In the genomic region with DNA sequence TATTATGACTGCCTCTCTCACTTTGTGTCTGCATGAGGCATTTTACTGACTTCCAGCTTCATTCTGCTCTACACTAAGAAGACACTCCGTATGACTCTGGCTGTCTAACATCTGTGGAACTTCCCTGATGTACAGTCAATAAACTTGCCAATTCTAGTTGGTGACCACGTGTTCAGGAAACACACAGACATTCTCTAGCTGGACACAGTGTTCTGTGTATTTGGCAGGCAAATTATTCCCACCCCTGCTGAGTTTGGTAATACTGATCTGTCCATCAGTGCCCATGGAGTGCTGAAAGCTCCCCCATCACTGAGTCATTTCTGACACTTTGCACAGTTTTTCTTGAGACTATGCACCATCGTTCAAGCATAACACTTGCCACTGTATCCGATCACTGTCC, we compare ENCODE assay signal across 21 mouse cellular contexts. TPM values are rescaled to one million over a fixed set of nuclear protein-coding genes. Genes with fewer than 3 reads are reported as not detected.
DNase-seq lines count a peak whose midpoint lies in the region; ATAC-seq and TF ChIP-seq lines count a peak whose summit lies in the region.
"Had no signal": no experiment of that assay in that cellular context is flagged by ENCODE, and none has a peak within 500 bp of the region (broad histone marks: within the 10 kb centered on the region; RNA-seq: fewer than 3 reads in every experiment).

No protein-coding gene starts in this region.

- intact Hi-C loops in gastrocnemius, adult 2 months (cut with DNase I): no loop called here
- intact Hi-C loops in gastrocnemius, postnatal 36 days (cut with DNase I): no loop called here
- intact Hi-C loops in left cerebral cortex, postnatal 10 days (cut with DNase I): no loop called here

- H3K4me1 ChIP-seq in lung, postnatal 0 days (ENCODE audit: insufficient read depth, low read depth, low read length): peaks cover 7% of the 10 kb centered on the region; the same call in 1 of the 2 replicates
- H3K4me1 ChIP-seq in heart, embryonic 10.5 days: peaks cover 26% of the 10 kb centered on the region
- no peaks in the 10 kb centered on the region for H3K4me1 ChIP-seq in midbrain, embryonic 14.5 days (ENCODE audit: control insufficient read depth, insufficient read depth, low read length)

- no peak overlapping the region for H3K4me3 ChIP-seq in gastrocnemius, adult 2 months
- H3K4me3 ChIP-seq in lung, postnatal 0 days (ENCODE audit: low read depth, low read length): no peak overlapping the region
- no peak overlapping the region for H3K4me3 ChIP-seq in heart, embryonic 10.5 days
- no peak overlapping the region for H3K4me3 ChIP-seq in midbrain, embryonic 14.5 days (replicated peaks; ENCODE audit: low read depth, low read length)
- H3K4me3 ChIP-seq: forebrain, embryonic 10.5 days; hindbrain, embryonic 10.5 days; limb, embryonic 10.5 days; liver, embryonic 13.5 days had no signal

- ATAC-seq in lung, postnatal 0 days: peak; percentile 60
- no peak for ATAC-seq in midbrain, embryonic 14.5 days (ENCODE audit: low FRiP score, low TSS enrichment)
- ATAC-seq: midbrain, embryonic 16.5 days had no signal

- peak overlapping the region; percentile 81; the same call in 1 of the 2 replicates for H3K27ac ChIP-seq in gastrocnemius, adult 2 months
- H3K27ac ChIP-seq in lung, postnatal 0 days (ENCODE audit: low read length): no peak overlapping the region
- no peak overlapping the region for H3K27ac ChIP-seq in heart, embryonic 10.5 days
- no peak overlapping the region for H3K27ac ChIP-seq in midbrain, embryonic 14.5 days (replicated peaks; ENCODE audit: low read depth, low read length)
- H3K27ac ChIP-seq: forebrain, embryonic 10.5 days; hindbrain, embryonic 10.5 days; limb, embryonic 10.5 days; liver, embryonic 13.5 days had no signal

- TF ChIP-seq CTCF in gastrocnemius, adult 2 months (IDR thresholded peaks at IDR 0.05): no peak
- TF ChIP-seq CTCF in lung, postnatal 0 days (IDR thresholded peaks at IDR 0.05): no peak

- H3K36me3 ChIP-seq in lung, postnatal 0 days (ENCODE audit: insufficient read depth, low read length): no peaks in the 10 kb centered on the region
- H3K36me3 ChIP-seq in heart, embryonic 10.5 days: no peaks in the 10 kb centered on the region
- no peaks in the 10 kb centered on the region for H3K36me3 ChIP-seq in midbrain, embryonic 14.5 days (ENCODE audit: control insufficient read depth, insufficient read depth, low read length)
- H3K36me3 ChIP-seq: forebrain, embryonic 10.5 days; hindbrain, embryonic 10.5 days; limb, embryonic 10.5 days; liver, embryonic 13.5 days had no signal

- no peaks in the 10 kb centered on the region for H3K27me3 ChIP-seq in lung, postnatal 0 days (replicated peaks; ENCODE audit: insufficient read depth, low read length)
- no peaks in the 10 kb centered on the region for H3K27me3 ChIP-seq in heart, embryonic 10.5 days (ENCODE audit: insufficient read depth, poor library complexity, severe bottlenecking)
- no peaks in the 10 kb centered on the region for H3K27me3 ChIP-seq in midbrain, embryonic 14.5 days (ENCODE audit: control insufficient read depth, insufficient read depth, low read length)
- H3K27me3 ChIP-seq: liver, embryonic 13.5 days had no signal

- no peak overlapping the region for H3K9ac ChIP-seq in lung, postnatal 0 days (replicated peaks; ENCODE audit: low read depth)
- H3K9ac ChIP-seq in midbrain, embryonic 14.5 days (replicated peaks; ENCODE audit: low read length): no peak overlapping the region
- H3K9ac ChIP-seq: liver, embryonic 13.5 days had no signal

- H3K9me3 ChIP-seq in lung, postnatal 0 days (ENCODE audit: low read length): no peaks in the 10 kb centered on the region
- no peaks in the 10 kb centered on the region for H3K9me3 ChIP-seq in heart, embryonic 10.5 days
- H3K9me3 ChIP-seq in midbrain, embryonic 14.5 days (ENCODE audit: control insufficient read depth, low read length): no peaks in the 10 kb centered on the region
- H3K9me3 ChIP-seq: forebrain, embryonic 10.5 days; hindbrain, embryonic 10.5 days; limb, embryonic 10.5 days; liver, embryonic 13.5 days had no signal

- no peak for DNase-seq in gastrocnemius, adult 2 months
- DNase-seq in gastrocnemius, postnatal 36 days: no peak
- DNase-seq in lung, postnatal 0 days (ENCODE audit: low spot score): peak; percentile 88
- DNase-seq in lung, postnatal 14 days: no peak
- DNase-seq in heart, embryonic 10.5 days (ENCODE audit: low spot score): peak; percentile 72
- peak; percentile 26 for DNase-seq in testis, postnatal 14 days (ENCODE audit: low spot score)
- DNase-seq in midbrain, embryonic 14.5 days: no peak
- no peak for DNase-seq in left cerebral cortex, postnatal 10 days (ENCODE audit: extremely low spot score in 1 of 2, low spot score in 2 of 2)
- DNase-seq: adrenal gland, postnatal 10 days; B cell, adult 2 months; cerebellum, postnatal 10 days; kidney, adult 9 months; layer of hippocampus, postnatal 36 days; liver, embryonic 13.5 days; thymus, postnatal 25 days had no signal

- H3K4me2 ChIP-seq in lung, postnatal 0 days (replicated peaks; ENCODE audit: low read depth, low read length): no peak overlapping the region
- no peak overlapping the region for H3K4me2 ChIP-seq in midbrain, embryonic 14.5 days (ENCODE audit: low read length)
- H3K4me2 ChIP-seq: liver, embryonic 13.5 days had no signal

- peak; percentile 91 for TF ChIP-seq EP300 in lung, postnatal 0 days (IDR thresholded peaks at IDR 0.05)

- 59% methylated on average over 4 of the region's 4 CpGs for WGBS in lung, postnatal 0 days
- WGBS in heart, embryonic 10.5 days: 78% methylated on average over 4 of the region's 4 CpGs
- WGBS in midbrain, embryonic 14.5 days: 73% methylated on average over 4 of the region's 4 CpGs

RNA-seq across cellular contexts. Expression of gene Rrp1b, which starts 56.0 kb away (rescaled TPM):
- 1 to 10 TPM; 7.0 to 9.3 TPM for total RNA-seq in gastrocnemius, adult 2 months (2021)
- total RNA-seq in gastrocnemius, postnatal 36 days (2021): 1 to 10 TPM; 6.8 to 7.0 TPM
- polyA plus RNA-seq in lung, postnatal 0 days (2015; fragmentation: Nextera tagmentation; extraction: Ambion mirVana): 24.6 and 26.3 TPM in 2 replicates
- polyA plus RNA-seq in heart, embryonic 10.5 days (2016; fragmentation: Nextera tagmentation; extraction: Ambion mirVana): 51.2 and 76.6 TPM in 2 replicates
- polyA plus RNA-seq in midbrain, embryonic 14.5 days (2014; fragmentation: Nextera tagmentation; extraction: Ambion mirVana): 35.3 and 38.8 TPM in 2 replicates
- total RNA-seq in left cerebral cortex, postnatal 10 days (2021): 10 to 100 TPM; 21.2 to 22.3 TPM

RNA-seq across cellular contexts. Expression of gene Hsf2bp, which starts 56.3 kb away (rescaled TPM):
- total RNA-seq in gastrocnemius, adult 2 months (2021): 1 to 10 TPM in 1 of 2 experiments, under 1 TPM in 1; 0.46 to 1.5 TPM
- under 1 TPM; 0.59 to 0.67 TPM for total RNA-seq in gastrocnemius, postnatal 36 days (2021)
- 0.30 and 0.58 TPM in 2 replicates for polyA plus RNA-seq in lung, postnatal 0 days (2015; fragmentation: Nextera tagmentation; extraction: Ambion mirVana)
- polyA plus RNA-seq in heart, embryonic 10.5 days (2016; fragmentation: Nextera tagmentation; extraction: Ambion mirVana): 0.57 and 0.62 TPM in 2 replicates
- polyA plus RNA-seq in midbrain, embryonic 14.5 days (2014; fragmentation: Nextera tagmentation; extraction: Ambion mirVana): 0.43 and 0.47 TPM in 2 replicates
- 1 to 10 TPM in 1 of 2 experiments, under 1 TPM in 1; 0.93 to 1.4 TPM for total RNA-seq in left cerebral cortex, postnatal 10 days (2021)
- total RNA-seq: granulocyte monocyte progenitor cell, adult 5-6 weeks; megakaryocyte, adult 5-6 weeks had no signal

Comparison
In these comparisons a context has a peak if more than half of its experiments do, and no peak if none do; other contexts are left out.
1. DNase-seq: peak in lung, postnatal 0 days (single experiment), heart, embryonic 10.5 days (single experiment) and testis, postnatal 14 days (single experiment); none in gastrocnemius, adult 2 months (single experiment), gastrocnemius, postnatal 36 days (0 of 2), lung, postnatal 14 days (single experiment), midbrain, embryonic 14.5 days (single experiment) and left cerebral cortex, postnatal 10 days (0 of 2).